Mouse (Mus musculus): ENCODE results near the gene Wdr90.

Wdr90 gene

GRCm38 (mm10) chr17:25860832-25861703 is at the start of gene Wdr90:
Gene Wdr90, minus strand, starts transcription at chr17:25861501.
- DNase-seq (ENCODE audit: low spot score), result peak; percentile 88

GRCm38 (mm10) chr17:25907640-25908039 is 46.3 kb upstream of the Wdr90 start:
- DNase-seq (ENCODE audit: low spot score), result no peak

GRCm38 (mm10) chr17:25903061-25903460 is 41.8 kb upstream of the Wdr90 start:
- no peak for DNase-seq (ENCODE audit: low spot score)

GRCm38 (mm10) chr17:25900193-25900592 is 38.9 kb upstream of the Wdr90 start:
- DNase-seq (ENCODE audit: low spot score), result no peak

- DNase-seq (ENCODE audit: low spot score), result no peak
These were observed 34.6 kb upstream of the Wdr90 start for GRCm38 (mm10) chr17:25895891-25896290.

- no peak for DNase-seq (ENCODE audit: low spot score)
These were observed 34.1 kb upstream of the Wdr90 start for GRCm38 (mm10) chr17:25895415-25895814.

- DNase-seq (ENCODE audit: low spot score), result no peak
These were observed 32.8 kb upstream of the Wdr90 start for GRCm38 (mm10) chr17:25893975-25894617.

- no peak for DNase-seq (ENCODE audit: low spot score)
These were observed 27.5 kb upstream of the Wdr90 start for GRCm38 (mm10) chr17:25888837-25889236.

- no peak for DNase-seq (ENCODE audit: low spot score)
These were observed 26.2 kb upstream of the Wdr90 start for GRCm38 (mm10) chr17:25887467-25887866.

- DNase-seq (ENCODE audit: low spot score), result no peak
These were observed 25.5 kb upstream of the Wdr90 start for GRCm38 (mm10) chr17:25886806-25887205.

- DNase-seq (ENCODE audit: low spot score), result no peak
These were observed 24.3 kb upstream of the Wdr90 start for GRCm38 (mm10) chr17:25885636-25886035.

- no peak for DNase-seq (ENCODE audit: low spot score)
These were observed 22.5 kb upstream of the Wdr90 start for GRCm38 (mm10) chr17:25883824-25884223.

GRCm38 (mm10) chr17:25883268-25883667 is 22.0 kb upstream of the Wdr90 start:
- DNase-seq (ENCODE audit: low spot score), result no peak

- no peak for DNase-seq (ENCODE audit: low spot score)
These were observed 21.0 kb upstream of the Wdr90 start for GRCm38 (mm10) chr17:25882306-25882705.

- no peak for DNase-seq (ENCODE audit: low spot score)
These were observed 20.4 kb upstream of the Wdr90 start for GRCm38 (mm10) chr17:25881691-25882090.

- DNase-seq (ENCODE audit: low spot score), result no peak
These were observed 19.8 kb upstream of the Wdr90 start for GRCm38 (mm10) chr17:25880913-25881641.

- no peak for DNase-seq (ENCODE audit: low spot score)
These were observed 19.1 kb upstream of the Wdr90 start, which contains the start of gene Wfikkn1 for GRCm38 (mm10) chr17:25880196-25880910. Gene Wfikkn1, minus strand, starts transcription at chr17:25880858.

GRCm38 (mm10) chr17:25879750-25880149 is 18.4 kb upstream of the Wdr90 start:
- no peak for DNase-seq (ENCODE audit: low spot score)

- no peak for DNase-seq (ENCODE audit: low spot score)
These were observed 18.0 kb upstream of the Wdr90 start for GRCm38 (mm10) chr17:25879261-25879660.

GRCm38 (mm10) chr17:25878611-25879180 is 17.4 kb upstream of the Wdr90 start:
- DNase-seq (ENCODE audit: low spot score), result no peak
